Mouse (Mus musculus) cerebellum, adult 18-20 months (tissue): ENCODE measurements around the gene Slc44a4.
A peak's percentile ranks its signal among the peaks of the same experiment; 100 is the strongest.
"Not testable (repeated sequence)": the region's sequence is repeated elsewhere in the genome, so short reads cannot be mapped to it uniquely, and the experiment has no call there.

Source experiments
- DNase-seq, 2 experiments: peaks; one replicate each; pipeline ENCODE4 v3.0.0; 2021

Slc44a4 gene

DNA sequence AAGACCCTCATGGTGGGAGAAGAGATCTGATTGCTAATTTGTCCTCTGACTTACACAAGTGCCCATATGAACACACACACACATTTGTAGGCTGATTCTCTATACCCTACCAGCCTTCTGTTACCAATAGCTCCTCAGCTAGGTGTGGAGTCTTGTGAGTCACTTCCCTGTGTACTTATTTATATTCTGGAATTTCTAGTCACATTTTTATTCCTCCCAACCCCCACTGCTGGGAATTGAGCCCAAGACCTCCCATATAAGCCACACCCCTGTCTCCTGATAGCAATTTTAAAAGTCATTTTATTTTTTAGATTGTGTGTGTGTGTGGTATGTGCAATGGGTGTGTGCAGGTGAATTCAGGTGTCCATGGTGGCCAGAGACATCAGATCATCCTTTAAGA lies 30.1 kb downstream of the Slc44a4 start:
- DNase-seq = no peak

DNA sequence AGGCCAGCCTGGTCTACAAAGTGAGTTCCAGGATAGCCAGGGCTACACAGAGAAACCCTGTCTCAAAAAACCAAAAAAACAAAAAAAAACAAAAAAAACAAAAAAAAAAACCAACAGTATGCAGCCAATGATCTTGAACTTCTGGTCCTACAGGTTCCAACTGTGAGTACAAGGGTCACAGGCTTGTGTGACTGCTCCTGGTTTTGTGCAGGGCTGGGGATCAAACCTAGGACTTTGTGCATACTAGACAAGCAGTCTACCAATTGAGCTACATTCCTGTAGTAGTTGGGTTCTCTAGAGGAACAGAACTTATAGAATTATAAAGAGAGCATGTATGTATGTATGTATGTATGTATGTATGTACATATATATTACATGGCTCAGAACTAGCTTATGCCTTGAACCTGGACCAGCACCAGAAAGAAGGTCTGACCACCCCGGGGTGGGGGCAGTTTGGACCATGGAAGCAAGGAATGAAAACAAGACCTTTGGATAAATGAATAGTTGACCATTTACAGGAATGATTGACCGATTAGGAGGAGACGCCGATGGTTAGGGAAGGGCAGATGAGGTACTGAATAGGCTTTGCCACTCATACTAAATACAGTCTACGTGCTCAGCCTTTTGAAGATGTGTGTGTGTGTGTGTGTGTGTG lies 32.3 kb downstream of the Slc44a4 start:
- DNase-seq = no peak

DNA sequence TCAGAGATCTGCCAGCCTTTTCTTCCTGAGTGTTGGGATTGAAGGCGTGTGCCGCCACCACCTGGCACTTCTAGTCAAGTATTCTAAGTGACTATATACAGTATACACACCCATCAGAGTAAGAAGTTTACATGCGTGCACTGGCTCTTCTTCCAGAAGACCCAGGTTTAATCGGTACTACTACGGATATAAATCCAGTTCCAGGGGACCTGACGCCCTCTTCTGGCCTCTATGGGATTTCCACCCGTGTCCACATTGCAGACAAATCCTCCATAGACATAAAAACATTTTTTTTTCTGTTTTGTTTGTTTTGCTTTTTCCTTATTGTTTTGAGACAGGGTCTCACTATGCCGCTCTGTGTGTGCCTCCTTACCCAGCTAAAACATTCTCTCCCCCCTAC lies 33.3 kb downstream of the Slc44a4 start:
- no peak for DNase-seq

DNA sequence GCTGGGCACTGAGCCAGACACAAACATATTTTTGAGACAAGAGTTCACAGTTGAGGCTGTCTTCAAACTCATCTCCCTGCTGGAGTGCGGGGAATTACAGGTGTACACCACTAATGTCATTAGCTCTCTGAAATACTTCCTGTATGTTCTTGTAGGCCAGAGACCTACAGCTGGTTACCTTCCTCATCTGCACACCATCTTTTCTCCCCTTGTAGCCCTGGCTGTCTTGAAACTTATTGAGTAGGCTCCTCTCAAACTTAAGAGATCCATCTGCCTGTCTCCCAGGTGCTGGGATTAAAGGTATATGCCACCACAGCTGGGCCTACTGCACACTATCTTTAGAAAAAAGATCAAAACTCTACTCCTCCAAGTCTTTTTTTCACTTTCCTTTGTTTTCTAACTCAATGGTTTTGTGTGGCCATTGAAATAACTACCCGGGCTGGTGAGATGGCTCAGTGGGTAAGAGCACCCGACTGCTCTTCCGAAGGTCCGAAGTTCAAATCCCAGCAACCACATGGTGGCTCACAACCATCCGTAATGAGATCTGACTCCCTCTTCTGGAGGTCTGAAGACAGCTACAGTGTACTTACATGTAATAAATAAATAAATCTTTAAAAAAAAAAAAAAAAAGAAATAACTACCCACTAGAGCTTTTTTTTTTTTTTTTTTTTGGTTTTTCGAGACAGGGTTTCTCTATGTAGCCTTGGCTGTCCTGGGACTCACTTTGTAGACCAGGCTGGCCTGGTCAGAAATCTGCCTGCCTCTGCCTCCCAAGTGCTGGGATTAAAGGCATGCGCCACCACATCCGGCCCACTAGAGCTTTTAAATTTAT lies 34.7 kb downstream of the Slc44a4 start:
- DNase-seq = not testable (repeated sequence)

DNA sequence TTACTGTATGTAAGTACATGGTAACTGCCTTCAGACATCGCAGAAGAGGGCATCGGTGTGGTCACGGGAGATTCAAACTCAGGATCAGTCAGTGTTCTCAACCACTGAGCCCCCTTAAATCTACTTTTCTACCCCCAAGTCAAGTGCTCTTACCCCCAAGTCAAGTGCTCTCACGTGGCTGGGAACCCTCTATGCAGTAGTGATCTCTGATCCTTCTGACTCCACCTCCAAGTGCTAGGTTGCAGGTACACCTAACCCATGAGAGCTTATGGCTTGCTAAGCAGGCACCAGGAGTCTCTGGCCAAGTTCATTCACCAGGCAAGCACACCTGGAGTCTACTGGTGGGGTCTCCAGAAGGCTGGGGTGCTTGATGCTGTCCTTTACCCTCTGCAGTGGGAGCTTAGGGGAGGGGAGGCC lies 35.3 kb downstream of the Slc44a4 start:
- DNase-seq = no peak

DNA sequence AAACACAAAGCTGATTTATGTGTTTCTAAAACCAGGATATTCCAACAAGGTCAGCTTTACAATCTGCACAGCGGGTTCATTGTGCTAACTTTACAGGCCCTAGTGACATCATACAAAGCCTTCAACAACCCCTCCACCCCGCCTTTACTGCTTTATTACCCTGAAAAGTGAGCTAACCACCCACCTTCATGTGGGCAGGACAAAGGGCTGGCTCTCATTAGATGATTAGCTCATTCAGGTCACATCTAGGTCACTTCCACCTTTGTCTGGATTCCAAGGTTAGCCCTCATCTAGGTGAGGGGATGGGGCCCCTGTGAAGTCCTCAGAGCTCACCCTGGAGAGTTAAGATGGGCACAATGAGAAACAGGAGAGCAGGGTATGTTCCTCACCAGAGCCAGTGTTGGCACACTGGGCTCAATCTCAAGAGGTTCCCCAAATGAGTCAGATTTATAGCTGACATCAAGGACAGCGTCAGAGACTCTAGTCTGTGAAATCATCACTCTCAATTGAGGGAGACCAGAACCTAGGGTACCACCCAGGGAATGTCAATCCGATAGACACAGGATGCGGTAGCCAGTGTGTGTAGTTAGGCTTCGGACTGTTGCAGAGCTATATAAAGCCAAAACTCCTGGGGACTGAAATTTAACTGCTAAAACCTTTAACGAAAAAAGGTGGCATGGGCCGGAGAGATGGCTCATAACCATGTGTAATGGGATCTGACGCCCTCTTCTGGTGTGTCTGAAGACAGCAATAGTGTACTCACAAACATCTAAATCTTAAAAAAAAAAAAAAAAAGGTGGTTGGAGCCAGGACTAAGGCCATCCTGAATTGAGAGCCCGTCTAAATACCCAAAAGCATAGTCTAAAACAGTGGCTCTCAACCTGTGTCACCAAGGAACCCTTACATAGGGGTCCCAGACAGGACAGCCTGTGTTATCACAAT lies 36.5 kb downstream of the Slc44a4 start:
- DNase-seq = no peak

DNA sequence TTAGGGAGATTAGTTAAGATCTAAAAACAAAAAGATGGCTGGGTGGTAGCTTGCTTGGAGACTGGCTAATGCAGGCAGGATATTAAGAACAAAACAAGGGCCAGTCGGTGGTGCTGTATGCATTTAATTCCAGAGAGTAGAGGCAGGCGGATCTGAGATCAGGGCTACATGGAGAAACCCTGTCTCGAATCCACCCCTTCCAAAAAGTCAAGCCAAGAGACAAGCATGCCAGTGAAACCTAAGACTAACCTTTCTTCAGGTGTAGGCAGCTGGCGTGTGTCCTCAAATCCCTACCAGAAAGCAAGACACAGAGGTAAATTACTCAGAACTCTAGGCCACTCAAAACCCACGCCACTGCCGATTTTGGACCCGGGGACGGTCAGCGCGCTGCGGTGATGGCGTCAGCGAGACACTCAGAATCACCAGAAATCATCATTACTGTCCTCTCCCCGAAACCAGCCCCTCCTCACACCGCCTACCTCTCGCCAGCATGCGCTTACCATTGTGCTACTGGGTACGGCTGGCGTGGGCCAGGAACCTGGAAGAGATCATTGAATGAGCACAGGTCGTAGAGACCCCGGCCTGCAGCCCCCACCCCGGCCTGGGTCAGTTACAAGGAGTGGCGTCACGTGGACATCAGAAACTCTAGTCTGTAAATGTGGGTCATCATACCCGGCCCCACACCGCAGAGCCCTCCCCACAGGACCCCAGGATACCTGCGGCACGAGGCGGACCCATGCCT lies 37.5 kb downstream of the Slc44a4 start:
- DNase-seq = peak; percentile 27 to 53

DNA sequence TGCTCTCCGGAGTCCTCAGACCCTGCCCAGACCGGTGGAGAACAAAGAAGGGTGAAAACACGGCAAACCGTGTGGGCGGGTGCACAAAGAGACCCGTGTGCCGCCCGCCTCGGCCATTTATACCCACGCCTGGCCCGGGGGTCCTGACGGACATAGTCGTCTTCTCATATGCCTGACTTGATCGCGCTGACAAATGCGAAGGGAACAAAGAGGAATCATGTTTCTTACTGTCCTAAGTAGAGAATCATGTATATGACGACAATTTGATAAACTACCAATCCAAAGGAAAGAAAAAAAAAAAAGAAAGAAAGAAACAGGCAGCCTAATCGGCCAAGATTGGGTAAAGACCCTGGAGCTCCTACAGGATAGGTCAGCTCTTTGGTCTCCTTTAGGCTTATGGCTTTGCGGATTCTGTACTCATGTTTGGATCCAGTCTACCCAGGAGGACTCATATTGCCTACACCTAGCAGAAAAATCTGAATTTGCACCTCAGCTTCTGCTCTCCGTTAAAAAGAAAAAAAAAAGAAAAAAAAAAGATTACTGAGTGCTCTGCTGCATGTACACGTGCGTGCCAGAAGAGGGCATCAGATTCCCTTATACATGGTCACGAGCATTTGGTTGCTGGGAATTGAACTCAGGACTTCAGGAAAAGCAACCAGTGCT lies 38.2 kb downstream of the Slc44a4 start:
- DNase-seq = peak; percentile 71 to 80

DNA sequence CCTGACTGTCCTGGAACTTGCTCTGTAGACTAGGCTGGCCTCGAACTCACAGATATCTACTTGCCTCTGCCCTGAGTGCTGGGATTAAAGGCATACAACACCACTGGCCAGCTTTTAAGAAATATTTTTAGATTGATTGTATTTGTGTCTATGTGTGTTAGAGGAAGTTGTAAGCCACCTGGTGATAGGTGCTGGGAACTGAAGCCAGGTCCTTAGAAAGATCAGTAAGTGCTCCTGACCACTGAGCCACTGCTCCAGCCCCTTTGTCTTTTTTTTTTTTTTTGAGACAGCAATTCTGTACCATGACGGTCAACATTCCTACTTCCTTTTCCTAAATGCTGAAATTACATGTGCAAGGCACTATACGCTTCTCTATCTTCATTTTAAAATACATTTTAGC lies 39.0 kb downstream of the Slc44a4 start:
- DNase-seq = no peak

DNA sequence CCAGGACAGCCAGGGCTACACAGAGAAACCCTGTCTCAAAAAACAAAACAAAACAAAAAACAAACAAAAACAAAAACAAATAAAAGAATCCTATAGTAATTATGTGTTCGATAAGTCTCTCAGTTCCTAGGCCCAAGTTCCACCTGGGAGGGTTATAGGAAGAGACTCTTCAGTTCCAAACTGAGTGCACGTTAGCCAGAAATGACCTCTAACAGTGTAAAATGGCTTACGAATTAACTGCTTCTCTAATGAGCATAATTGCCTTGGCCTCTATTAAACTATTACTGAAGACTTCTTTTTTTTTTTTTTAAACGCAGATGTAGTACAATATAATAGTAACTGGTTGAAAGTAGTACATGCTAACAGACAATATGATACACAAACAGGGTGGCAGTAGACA lies 39.6 kb downstream of the Slc44a4 start:
- no peak for DNase-seq

DNA sequence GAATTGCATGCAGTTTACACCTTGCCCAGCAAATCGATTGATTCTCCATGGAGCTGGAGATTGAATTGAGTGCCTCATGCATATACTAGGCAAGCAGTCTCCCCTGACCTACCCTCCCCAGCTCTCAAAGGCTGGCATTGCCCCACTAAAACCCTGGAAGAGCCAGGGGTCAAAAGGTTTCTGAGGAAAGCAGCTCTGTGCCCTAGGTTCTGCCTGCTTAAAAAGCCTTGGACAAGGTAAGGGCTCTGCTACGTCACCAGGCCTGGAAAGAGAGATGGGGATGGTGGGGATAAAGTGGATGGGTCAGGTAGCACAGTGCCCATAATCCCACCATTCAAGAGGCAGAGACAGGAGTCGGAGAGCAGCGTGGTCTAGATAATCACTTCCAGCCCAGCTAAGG lies 40.6 kb downstream of the Slc44a4 start:
- DNase-seq = no peak

DNA sequence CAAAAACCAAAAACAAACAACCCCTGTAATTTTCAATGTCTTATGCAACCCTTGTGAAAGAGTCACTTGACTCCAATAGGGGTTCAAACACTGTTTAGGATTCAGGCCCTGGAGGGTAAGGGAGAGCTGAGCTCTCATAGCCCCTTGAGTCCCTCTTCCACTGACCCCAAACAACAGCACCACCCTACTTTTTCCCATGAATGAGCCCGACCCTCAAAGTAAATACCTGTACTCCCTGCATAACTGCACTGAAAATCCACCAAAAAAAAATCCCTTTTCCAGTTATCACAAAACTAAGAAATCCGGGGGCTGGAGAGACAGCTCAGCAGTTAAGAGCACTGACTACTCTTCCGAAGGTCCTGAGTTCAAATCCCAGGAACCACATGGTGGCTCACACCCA lies 41.6 kb downstream of the Slc44a4 start:
- DNase-seq = no peak

DNA sequence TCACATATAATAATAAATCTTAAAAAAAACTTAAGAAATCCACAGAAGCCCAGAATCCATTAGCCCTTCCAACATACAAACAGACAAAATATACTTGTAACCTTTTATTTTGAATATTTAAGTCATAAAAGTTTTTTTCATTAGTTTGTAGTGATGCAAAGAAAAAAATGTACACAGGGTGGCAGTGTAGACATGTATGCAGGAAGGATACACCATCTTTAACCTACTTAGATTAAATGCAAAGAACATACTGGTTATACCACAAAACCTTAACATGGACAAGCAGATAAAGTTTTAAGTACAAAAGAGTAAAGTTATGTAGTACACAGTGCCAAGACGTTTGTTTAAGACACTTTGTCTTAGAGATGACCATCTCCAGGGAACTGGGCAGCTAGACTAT lies 42.1 kb downstream of the Slc44a4 start:
- no peak for DNase-seq

DNA sequence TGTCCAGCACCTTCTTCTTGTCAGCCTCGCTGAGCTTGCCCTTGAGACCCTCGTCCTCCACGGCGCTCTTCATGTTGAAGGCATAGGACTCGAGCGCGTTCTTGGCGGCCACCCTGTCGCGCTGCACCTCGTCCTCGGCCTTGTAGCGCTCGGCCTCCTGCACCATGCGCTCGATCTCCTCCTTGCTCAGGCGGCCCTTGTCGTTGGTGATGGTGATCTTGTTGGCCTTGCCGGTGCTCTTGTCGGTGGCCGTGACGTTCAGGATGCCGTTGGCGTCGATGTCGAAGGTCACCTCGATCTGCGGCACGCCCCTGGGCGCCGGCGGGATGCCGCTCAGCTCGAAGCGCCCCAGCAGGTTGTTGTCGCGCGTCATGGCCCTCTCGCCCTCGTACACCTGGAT lies 43.0 kb downstream of the Slc44a4 start:
- not testable (repeated sequence) for DNase-seq

DNA sequence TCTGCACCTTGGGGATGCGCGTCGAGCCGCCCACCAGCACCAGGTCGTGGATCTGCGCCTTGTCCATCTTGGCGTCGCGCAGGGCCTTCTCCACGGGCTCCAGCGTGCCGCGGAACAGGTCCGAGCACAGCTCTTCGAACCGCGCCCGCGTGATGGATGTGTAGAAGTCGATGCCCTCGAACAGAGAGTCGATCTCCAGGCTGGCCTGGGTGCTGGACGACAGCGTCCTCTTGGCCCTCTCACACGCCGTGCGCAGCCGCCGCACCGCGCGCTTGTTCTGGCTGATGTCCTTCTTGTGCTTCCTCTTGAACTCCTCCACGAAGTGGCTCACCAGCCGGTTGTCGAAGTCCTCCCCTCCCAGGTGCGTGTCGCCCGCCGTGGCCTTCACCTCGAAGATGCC lies 43.7 kb downstream of the Slc44a4 start:
- not testable (repeated sequence) for DNase-seq

DNA sequence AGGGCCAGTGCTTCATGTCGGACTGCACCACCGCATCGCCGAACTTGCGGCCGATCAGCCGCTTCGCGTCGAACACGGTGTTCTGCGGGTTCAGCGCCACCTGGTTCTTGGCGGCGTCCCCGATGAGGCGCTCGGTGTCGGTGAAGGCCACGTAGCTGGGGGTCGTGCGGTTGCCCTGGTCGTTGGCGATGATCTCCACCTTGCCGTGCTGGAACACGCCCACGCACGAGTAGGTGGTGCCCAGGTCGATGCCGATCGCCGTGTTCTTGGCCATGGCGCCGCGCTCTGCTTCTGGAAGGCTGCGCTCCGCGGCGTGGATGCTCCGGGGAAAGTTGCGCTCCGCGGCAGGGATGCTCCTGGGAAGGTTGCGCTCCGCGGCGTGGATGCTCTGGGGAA lies 44.5 kb downstream of the Slc44a4 start:
- peak in 1 of 2 experiments; percentile 38 for DNase-seq

DNA sequence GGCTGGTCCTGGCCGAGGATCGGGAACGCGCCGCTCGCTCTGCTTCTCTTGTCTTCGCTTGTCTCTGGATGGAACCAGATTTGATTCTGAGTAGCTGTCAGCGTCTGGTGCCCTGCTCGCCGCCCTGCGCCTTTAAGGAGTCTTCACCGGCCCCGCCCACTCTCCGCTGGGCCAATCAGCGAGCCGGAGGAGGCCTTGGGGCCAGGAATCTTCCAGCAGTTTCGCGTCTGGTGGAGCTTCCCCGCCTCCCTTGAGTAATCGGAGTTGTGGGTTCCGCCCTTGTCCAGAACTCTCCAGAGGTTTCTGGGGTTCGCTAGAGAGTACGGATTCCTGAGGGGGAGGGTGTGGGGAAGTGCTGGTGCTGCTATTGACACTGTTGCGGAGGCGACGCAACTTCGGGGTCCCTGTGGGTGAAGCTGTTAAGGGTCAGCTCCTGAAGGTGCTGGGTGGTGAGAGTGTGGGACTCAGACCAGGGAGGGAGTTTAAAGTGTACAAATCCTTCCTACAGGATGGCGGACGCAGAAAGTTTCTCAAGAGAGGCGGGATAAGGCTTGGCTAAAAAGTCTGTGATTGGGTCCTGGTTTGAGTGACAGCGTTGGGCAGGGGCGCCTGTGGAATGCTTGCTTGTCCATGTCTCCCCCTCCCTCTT lies 45.0 kb downstream of the Slc44a4 start, which contains the start of gene Hspa1b:
TSS of gene Hspa1b (minus strand) at position 109 of the 649 bp plus-strand sequence.
- peak; percentile 74 to 86 for DNase-seq

DNA sequence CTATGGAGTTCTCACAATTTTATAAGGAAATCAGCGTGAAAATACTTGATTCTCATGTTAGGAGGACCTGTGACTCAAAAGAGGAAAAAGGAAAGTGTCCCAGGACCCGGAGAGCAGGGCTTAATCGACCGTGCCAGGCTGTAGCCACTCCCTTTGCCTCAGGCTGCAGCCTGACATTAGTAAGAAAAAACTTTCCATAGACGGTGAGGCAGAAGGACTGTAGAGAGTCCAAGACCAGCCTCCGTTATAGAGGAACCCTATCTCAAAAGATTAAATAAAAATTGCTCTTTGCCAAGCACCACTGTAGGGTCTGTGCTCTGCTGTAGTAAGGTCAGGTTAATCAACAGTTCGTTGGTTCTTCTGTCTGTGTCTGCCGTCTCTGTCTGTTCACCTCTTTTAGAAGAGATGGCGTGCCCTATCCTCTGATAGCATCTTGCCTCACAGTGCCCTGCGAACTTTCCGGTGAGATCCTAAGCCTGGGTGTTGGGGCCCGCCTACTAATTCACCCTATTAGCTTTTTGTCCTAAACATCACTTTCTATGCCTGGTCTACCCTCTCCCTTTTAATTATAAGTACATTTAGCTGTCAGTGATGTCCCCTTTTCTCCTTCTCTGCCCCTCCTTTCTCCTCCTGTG lies 45.7 kb downstream of the Slc44a4 start:
- no peak for DNase-seq

DNA sequence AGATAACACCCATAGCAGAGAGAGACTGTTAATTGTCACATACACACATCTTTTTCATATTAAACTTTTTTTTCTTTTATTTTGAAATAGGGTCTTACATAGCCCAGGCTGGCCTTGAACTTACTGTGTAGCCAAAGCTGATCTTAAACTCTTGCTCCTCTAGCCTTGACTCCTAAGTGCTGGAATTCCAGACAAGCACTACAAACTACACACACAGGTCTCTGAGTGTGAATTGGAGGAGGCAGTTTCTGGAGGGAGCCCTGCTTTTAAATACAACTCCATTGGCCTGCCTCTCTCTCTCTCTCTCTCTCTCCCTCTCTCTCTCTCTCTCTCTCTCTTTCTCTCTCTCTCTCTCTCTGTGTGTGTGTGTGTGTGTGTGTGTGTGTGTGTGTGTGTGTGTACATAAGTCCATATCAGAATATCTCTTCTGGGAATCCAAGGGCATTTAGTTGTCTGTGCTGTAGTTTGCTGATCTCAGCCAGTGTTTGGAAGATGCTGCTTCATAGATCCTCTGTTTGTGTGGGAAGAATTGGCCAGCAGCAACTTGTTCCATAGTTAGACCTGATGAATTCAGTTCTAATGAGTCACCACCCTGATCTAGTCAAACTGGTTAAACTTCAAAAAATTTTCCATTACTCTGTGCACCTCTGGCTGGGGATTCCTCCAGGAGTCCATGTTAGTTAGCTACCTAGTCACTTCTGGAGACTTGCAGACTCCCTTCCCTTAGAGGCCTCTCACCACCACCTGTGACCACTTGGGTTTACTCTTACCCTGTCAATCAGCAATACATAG lies 46.6 kb downstream of the Slc44a4 start:
- no peak for DNase-seq

DNA sequence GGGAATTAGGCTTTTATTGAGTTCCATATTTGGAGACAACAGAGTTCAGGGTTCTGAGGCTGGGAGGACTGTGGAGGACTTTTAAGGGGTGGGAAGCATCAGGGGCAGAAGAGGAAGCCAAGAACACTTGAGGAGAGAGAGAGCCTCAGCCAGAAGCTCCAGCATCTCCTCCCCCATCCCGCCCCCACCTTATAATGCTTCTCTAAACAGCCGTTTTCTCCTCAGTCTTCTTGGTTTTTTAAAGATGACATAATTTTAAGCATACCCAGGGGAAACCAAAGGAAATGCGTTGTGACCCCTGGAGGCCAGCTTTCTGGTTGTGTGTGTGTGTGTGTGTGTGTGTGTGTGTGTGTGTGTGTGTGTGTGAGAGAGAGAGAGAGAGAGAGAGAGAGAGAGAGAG lies 47.9 kb downstream of the Slc44a4 start:
- no peak for DNase-seq
